Mouse (Mus musculus) heart, adult 8-10 months (tissue): ENCODE measurements around the gene Sh3bgr. TPM values are rescaled to one million over a fixed set of nuclear protein-coding genes. Genes with fewer than 3 reads are reported as not detected.

Experiments used
- total RNA-seq, 4 experiments: library from RNA; stranded (reverse); gene quantifications; 2 replicates each; pipeline ENCODE4 v1.2.4; 2022

The Sh3bgr gene
- total RNA-seq, 4 experiments from 2014 or later = 279 to 382 (median 369) TPM

Other genes starting within 250 kb of the Sh3bgr start
- gene Psmg1, start 209.5 kb upstream of the Sh3bgr start, total RNA-seq = 10 to 100 TPM; 23.4 to 27.1 (median 25.1) TPM
- gene Brwd1, start 117.9 kb upstream of the Sh3bgr start, total RNA-seq = 10 to 100 TPM; 78.6 to 92.3 (median 84.7) TPM
- gene Hmgn1, start 72.7 kb upstream of the Sh3bgr start, total RNA-seq = 10 to 100 TPM; 40.6 to 57.8 (median 43.0) TPM
- gene Wrb, start 55.0 kb upstream of the Sh3bgr start, total RNA-seq = 10 to 100 TPM; 13.6 to 17.6 (median 15.9) TPM
- under 1 TPM; 0.19 to 0.60 (median 0.29) TPM for gene Lca5l, start 8.2 kb upstream of the Sh3bgr start, total RNA-seq
- gene B3galt5, start 35.4 kb downstream of the Sh3bgr start, total RNA-seq = not detected
- gene Itgb2l, start 243.2 kb downstream of the Sh3bgr start, total RNA-seq = under 1 TPM in 1 of 4 experiments, not detected in 3; 0.09 TPM